Mouse (Mus musculus) frontal cortex, postnatal 10 days (tissue): ENCODE measurements around the gene Ddx24.
"Not testable (repeated sequence)": the region's sequence is repeated elsewhere in the genome, so short reads cannot be mapped to it uniquely, and the experiment has no call there.

Source experiments
- DNase-seq, 2 experiments: peaks; one replicate each; pipeline ENCODE4 v3.0.0; 2022; ENCODE audit warnings: low spot score in 2 of 2, mixed read lengths in 1 of 2

Ddx24 gene

GRCm38 (mm10) chr12:103425729-103426470 lies at the start of gene Ddx24:
TSS of gene Ddx24 (minus strand) at chr12:103425830.
- DNase-seq: peak; percentile 97 to 98

DNA sequence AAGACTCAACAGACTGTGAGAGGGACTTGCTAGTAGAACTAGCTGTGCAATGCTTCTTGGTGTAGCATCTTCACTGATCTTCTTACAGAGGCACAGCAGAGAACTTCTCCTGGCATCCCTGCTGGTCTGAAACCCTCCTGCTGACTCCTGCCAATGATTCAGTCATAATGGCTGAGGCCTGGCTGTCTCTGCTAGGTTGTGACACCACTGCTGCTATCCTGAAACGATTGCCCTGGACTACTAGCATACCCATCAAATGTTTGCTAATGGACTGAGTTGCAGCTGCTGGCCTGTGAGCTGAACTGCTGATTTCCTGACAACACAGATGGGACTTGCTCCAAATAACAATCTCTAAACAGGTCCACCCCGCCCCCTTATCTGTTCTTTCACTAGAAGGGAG lies 48.9 kb upstream of the Ddx24 start:
- DNase-seq: no peak

GRCm38 (mm10) chr12:103457140-103457539 lies 31.5 kb upstream of the Ddx24 start, which contains the start of gene Ifi27l2b:
TSS of gene Ifi27l2b (minus strand) at chr12:103457223.
- no peak for DNase-seq

DNA sequence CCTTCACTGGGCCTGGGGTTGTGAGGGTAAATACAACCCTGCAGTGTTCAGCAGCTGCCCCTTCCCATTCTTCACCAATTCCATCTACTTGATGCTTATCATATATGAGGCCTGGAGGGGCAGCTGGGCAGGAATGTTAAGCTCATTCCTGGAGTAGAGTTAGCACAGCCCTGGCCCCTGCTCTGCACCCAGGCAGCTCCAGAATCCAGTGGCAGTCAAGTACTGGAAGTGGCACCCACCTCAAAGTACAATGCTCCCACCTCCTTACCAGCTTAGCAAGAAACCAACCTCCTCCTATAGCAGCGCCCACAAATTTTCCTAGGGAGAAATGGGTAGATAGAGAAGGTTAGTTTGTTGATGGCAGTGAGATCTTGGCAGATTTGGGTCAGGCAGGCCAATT lies 31.1 kb upstream of the Ddx24 start:
- DNase-seq: not testable (repeated sequence)

DNA sequence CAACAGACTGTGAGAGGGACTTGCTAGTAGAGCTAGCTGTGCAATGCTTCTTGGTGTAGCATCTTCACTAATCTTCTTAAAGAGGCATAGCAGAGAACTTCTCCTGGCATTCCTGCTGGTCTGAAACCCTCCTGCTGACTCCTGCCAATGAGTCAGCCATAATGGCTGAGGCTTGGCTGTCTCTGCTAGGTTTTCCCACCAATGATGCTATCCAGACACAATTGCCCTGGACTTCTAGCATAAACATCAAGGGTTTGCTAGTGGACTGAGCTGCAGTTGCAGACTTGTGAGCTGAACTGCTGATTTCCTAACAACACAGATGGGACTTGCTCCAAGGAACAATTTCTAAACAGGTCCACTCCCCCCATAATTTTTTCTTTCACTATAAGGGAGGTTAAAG lies 27.7 kb upstream of the Ddx24 start:
- DNase-seq: no peak

- DNase-seq: no peak
Observed at GRCm38 (mm10) chr12:103445060-103445459, 19.4 kb upstream of the Ddx24 start.

DNA sequence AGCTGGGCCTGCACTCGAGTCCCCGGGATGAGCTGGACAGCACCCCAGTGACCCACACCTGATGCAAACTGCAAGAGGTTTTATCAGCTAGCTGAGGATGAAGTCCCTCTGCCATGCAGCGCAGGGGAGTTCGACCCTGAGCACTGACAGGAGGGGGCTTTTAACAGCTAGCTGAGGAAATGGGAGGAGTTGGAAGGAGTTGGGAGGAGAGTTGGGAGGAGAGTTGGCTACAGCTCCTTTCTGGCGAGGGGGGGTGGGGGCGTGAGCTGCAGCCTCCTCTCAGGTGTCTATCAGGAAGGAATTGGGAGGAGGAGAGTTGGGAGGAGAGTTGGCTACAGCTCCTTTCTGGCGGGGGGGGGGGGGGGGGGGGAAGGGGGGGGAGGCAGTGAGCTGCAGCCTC lies 18.6 kb upstream of the Ddx24 start:
- DNase-seq: not testable (repeated sequence)

DNA sequence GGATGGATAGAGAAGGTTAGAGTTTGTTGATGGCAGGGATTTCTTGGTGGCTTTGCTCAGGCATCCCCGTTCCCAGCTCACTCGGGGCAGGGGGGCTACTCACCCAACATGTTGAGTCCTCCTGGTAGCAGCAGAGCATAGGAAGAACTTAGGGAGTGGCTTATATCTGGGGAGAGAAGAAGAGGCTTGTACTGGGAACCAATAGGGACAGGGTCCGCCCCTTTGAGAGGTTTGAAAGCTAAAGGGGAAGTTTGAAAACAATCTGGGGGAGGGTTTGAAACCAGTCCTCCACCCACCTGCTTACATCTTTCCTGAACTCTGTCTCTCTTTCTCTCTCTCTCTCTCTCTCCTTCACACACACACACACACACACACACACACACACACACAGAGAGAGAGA lies 17.9 kb upstream of the Ddx24 start, which contains the start of gene Ifi27l2a:
Gene Ifi27l2a, minus strand, starts transcription at position 157 of the 400 bp plus-strand sequence.
- no peak for DNase-seq

DNA sequence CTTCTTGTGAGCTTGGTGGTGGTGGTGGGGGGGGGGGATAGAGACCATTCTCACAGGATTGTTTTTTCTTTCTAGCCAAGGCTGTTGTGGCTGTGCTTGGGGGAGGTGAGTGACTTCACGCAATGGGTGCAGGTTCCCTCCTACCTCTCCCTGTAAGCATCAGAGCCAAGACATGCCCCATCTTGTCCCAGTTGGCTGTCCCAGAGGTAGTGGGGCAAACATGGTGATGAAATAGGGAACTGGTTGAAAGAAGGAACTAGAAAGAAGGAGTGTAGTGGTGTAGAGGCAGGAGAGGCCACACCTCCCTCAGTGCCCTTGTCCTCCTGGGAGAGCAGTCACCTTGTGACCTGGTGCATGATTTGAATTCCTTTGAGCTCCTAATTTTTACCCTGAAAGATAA lies 12.0 kb upstream of the Ddx24 start:
- DNase-seq: no peak

DNA sequence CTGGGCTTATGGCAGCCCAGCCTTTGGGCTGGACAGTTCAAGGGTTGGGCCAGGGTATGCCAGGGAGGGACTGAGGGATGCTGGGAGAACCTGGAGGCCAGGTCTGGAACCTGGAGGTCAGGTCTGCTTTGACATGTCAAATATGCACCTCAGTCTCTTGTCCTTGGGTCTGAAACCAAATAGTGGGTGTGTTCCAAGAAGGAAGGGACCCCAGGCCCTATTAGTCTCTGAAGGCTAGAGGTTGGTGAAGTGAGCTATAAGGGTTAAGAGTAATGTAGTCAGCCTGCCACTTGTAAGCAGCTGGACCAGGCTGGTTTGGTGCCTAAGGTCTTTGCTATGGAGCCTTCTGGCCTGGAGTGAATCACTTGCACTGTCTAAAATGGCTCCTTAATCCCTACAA lies 9.2 kb upstream of the Ddx24 start:
- no peak for DNase-seq

- DNase-seq: no peak
Observed at GRCm38 (mm10) chr12:103433986-103434731, 8.5 kb upstream of the Ddx24 start, which contains the start of gene Ifi27. TSS of gene Ifi27 (plus strand) at chr12:103434211.

DNA sequence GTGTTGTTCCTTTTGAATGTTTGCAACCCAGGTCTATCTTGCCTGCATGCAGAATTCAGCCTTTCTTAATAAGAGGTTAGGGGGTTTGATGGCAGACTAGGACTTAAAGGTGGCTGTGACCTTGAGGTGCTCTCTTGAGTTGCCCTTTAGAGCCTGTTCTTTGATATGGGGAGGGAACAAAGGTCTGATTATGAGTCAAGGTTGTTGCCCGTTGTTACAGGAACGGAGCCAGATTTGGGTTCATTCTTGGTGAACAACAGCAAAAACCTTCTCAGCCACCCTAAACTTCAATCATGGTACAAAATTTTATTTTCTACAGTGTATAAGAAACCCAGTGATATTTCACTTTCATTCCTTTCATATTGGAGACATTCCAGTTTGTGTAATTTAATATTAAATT lies 7.8 kb upstream of the Ddx24 start:
- no peak for DNase-seq

DNA sequence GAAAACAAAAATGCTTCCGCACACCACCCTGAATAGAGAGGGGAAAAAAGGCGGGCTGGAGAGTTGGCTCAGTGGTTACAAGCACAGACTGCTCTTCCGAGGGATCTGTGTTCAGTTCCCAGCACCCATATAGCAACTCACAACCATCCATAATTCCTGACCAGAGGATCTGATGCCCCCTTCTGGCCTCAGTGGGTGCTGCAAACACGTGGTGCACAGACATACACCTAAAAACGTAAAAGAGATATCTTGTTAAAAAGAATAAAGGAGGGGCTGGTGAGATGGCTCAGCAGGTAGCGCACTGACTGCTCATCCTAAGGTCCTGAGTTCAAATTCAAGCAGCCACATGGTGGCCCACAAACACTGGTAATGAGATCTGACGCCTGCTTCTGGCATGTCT lies 1.1 kb upstream of the Ddx24 start:
- DNase-seq: no peak

DNA sequence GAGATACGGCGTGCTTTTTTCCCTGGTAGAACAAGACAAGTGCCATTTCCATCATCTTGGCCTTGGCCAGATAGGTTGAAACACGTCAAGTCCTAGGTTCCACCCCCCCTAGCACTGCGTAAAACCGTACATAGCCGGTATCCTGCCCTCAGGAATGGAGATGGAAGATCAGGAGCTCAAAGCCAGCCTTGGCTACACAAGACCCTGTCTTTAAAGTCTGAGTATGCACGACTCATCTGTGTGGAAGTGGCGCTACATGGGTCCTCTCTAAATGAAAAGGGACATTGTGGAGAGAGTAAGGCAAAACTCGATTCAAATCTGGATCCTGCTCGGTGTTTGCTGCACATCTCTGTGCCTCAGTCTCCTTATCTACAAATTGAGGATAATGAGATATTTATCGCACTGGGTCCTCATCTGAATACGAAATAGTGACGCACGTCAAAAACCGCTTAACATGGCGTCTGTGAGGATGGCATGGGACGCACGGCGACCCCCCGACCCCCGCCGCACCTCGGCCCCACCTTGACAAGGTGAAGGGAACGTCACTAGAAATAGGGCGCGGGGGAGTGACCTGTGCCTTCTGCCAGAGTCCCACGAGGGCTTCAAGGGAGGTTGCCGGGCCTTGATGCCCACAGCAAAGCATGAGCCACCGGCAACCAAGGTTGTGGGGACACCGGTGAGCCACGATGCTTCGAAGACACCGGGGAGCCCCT lies 458 bp downstream of the Ddx24 start:
- no peak for DNase-seq

DNA sequence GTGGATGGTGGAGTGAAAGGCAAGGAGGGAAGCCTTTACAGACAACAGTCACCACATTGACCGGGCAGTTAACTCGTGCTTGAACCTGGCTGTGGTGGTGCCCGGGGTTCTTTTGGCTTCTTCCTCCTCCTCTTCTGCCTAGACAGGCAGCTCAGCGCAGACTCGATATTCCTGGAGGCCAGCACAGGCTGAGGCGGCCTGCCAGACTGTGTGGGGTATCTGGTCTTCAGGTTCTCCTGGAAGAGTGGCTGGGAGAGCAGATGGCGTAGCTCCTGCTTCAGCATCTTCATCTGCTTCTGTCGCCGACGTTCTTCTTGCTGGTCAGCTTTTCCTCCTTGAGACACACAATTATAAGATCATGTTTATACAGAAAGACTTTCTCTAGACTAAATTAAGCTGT lies 17.5 kb downstream of the Ddx24 start:
- DNase-seq: no peak

DNA sequence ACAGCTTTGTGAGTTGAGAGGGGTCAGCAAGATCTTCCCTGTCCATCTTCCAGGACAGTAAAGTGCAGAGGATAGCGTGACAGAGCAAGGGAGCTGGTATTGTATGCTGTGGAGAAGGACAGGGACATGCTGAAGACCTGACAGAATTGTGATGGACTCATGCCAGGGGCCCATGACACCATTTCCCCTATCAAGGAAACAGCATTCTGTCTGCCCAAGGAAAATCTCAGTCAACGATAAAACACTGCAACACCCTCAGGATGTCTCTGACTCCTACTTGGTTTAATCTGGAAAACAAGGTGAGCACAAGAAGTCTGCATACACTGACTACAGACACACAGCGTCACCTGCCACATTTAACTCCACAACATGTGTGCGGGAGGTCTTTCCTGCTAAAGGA lies 17.9 kb downstream of the Ddx24 start, which contains the start of gene 9330161L09Rik:
Gene 9330161L09Rik, minus strand, starts transcription at position 101 of the 400 bp plus-strand sequence.
- no peak for DNase-seq

DNA sequence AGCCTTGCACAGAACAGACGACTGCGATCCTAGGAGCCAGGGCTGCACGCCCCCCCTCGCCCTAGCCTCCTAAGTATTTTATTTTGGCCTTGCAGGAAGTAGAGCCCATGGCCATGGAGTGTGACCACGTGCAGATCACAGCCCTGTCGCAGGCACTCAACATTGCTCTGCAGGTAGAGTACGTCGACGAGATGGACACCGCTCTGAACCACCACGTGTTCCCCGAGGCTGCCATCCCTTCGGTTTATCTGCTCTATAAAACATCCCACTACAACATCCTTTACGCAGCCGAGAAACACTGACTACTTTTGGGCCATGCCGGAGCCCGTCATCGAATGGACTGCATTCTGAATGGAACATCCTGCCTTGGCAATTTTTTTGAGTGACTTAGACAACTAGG lies 21.5 kb downstream of the Ddx24 start:
- DNase-seq: no peak

DNA sequence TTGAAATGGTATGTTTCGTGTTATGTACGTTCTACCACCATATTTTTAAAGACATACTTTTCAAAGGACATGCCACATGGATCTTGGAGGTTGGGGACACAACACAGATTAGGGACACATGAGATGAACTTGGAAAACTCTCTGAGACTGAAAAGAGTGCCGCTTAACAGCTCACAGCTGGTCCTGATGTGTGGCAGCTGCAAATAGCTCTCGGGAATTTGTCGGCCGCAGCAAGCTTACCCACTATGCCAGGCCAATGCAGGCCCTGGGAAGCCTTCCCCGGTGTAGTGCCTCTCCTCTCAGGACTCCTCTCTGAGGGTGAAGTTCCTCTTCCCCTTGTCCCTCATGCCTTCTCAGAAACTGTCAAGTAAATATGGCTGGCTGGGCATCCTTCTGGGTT lies 28.9 kb downstream of the Ddx24 start:
- DNase-seq: no peak

- DNase-seq: no peak
Observed at GRCm38 (mm10) chr12:103395486-103396275, 29.9 kb downstream of the Ddx24 start.

DNA sequence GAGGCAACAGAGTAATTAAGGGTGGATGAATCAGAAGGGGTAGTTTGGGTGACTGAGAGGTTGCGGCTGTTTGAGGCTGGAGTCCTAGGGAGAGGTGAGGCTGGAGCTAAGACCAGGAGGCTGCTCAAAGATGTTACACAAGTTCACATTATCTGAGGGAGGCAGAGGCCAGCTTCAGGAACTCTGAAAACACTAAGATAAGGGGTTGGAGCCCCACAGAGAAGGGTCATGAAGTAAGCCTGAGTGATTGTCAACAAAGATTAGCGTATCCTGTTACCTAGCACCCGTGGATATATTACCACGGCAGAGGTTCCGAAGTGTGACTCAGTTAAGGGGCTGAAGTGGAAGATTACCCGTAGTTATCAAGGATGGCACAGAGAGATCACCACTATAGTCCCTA lies 32.1 kb downstream of the Ddx24 start:
- no peak for DNase-seq

DNA sequence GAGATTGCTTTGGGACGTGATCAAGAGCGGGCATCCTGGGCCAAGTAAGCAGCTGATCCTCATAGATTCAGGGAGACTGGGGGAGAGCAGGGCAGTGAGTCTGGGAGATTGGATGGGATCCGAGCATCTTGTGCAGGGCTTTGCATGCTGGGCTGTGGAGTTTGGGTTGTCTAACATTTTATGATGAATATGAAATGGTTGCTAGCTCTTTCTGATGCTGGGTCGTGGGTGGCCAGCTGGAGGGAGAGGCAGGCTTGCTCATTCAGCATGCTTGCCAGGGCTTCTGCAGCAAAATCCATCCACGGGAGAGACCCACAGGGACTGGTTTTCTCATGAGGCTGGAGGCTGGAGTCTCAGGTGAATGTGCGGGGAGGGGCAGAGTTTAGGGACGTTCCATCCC lies 34.5 kb downstream of the Ddx24 start:
- no peak for DNase-seq

DNA sequence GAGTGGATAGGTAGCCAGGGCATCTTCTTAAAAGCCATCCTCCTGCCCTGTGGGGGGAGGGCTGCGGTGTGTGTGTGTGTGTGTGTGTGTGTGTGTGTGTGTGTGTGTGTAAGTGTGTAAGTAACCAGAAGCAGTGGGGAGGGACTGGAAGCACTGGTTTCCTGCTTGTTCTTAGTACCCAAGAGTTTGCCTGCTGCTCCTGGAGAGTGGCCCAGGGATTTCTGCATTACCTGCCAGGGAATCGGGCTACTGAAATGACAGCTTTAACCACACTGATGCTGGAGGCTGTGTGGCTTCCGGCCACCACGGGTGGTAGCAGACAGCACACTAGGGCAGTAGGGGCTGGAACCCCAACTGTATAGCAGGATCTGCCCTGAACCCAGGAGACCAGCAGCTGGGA lies 35.6 kb downstream of the Ddx24 start:
- DNase-seq: no peak
